Mouse (Mus musculus): ENCODE data around the gene Aarsd1.

GRCm38 (mm10) chr11:101381817-101382216 lies 35.6 kb downstream of the Aarsd1 start:
- TF ChIP-seq CTCF (conservative IDR thresholded peaks at IDR 0.05; ENCODE audit: insufficient read depth, insufficient read length, low read depth, low read length): no peak
- TF ChIP-seq POLR2A (IDR thresholded peaks at IDR 0.05; ENCODE audit: low read depth, low read length): no peak
